Mouse (Mus musculus): ENCODE results near the gene Elovl2.

GRCm38 (mm10) chr13:41235845-41236741 is 15.9 kb upstream of the Elovl2 start:
- TF ChIP-seq POLR2A (IDR thresholded peaks at IDR 0.05; ENCODE audit: extremely low read depth, insufficient read depth, low read length) (no peak), CTCF (IDR thresholded peaks at IDR 0.05; ENCODE audit: extremely low read depth, insufficient read depth, low read length) (no peak)

Data from cortical plate, adult 2 months (tissue).